Mouse (Mus musculus) layer of hippocampus, adult 9-11 months (tissue): ENCODE results near the gene Stra6.

Source experiments
- DNase-seq: peaks from one replicate; pipeline ENCODE4 v3.0.0; 2022

Gene Stra6

GRCm38 (mm10) chr9:58051937-58052336, 11.7 kb upstream of the Stra6 start:
- no peak for DNase-seq

DNA sequence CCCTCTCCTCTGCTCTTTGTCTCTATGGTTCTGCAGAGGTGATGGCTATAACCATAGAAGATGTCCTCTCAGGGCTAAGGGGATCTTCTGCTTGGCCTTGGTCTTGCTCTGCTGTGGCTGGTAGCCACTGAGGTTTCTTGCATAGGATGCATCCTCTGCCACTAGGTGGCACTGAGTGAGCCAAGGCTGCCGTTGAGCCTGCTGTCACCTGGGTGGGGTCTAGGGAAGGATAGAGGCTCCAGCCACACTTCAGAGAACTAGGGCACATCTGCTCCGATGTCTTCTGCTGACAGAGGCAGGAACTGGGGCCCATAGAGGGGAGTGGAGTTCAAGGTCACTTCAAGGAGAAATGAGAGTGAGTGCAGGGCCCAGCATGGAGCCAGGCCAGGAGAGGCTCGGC, 10.5 kb upstream of the Stra6 start:
- peak; percentile 64 for DNase-seq

GRCm38 (mm10) chr9:58053544-58053943, 10.0 kb upstream of the Stra6 start:
- no peak for DNase-seq

DNA sequence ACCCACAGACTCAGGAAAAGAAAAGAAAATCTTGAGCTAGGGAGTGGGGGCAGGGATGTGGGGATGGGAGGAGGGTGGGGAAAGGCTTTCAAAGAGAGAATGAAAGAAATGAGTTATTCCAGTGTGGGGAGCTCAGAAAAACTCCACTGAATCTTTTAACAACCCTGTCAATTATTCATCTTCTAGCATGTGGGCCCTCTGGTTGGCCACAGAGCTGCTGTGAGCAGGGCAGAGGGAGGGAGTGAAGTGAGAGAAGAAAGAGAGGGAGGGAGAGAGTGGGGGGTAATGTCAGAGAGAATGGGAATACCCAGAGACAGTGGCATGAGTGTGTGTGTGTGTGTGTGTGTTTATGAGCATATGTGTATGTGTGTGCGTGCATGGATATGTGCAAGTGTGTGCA, 9.6 kb upstream of the Stra6 start:
- DNase-seq = no peak

GRCm38 (mm10) chr9:58055666-58056065, 7.9 kb upstream of the Stra6 start:
- DNase-seq = no peak

GRCm38 (mm10) chr9:58059920-58060319, 3.7 kb upstream of the Stra6 start:
- no peak for DNase-seq

GRCm38 (mm10) chr9:58060677-58061667, 2.6 kb upstream of the Stra6 start:
- DNase-seq = no peak

- no peak for DNase-seq
Observed at GRCm38 (mm10) chr9:58065532-58065931, 1.9 kb downstream of the Stra6 start.

DNA sequence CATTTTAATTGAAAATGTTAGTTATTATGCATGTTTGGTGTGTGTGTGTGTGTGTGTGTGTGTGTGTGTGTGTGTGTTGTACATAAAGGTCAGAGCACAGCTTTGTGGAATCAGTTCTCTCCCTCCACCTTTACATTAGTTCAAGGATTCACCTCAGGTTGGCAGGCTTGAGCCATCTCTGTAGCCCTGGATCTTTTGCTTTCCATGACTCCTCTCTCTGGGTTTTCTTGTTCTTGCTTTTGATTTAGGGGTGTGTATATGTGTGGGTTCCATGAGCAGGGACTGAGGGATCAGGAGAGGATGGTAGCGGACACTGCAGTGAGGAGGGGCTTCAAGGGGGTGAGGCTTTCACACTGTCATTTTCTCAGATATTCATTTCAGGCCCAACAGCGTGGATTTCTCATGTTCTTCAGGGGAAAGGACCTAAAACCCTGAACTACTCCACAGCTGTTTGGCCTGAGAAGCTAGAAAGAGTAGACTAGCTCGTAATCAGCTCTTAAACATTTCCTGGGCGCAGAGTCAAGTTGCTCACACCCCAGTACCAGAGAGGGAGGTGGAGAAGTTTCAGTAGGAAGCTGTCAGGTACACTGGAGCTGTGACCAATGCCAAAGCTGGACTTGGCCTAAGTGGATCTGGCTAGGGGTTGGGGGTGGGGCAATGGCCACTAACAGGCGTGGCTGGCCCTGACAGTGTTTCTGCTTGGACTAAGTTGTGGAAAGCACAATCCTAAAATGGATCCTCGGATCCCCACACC, 2.6 kb downstream of the Stra6 start:
- DNase-seq = no peak

DNA sequence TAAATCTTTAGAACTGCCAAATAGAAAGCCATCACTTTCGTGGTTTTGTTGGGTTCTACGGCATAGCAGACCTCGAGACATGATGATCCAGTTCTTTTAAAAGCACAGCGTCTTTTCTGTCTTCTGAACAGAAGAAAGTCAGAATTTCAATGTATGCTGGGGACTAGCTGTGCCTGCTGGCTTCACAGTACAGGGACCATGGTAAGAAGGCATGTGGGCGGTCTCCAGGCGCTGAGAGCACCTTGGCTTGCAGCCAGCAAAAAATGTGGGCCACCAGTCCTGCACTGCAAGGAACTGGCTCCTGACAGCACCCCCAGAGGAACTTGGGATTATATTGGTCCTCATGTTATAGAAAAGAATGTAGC, 3.1 kb downstream of the Stra6 start:
- peak; percentile 82 for DNase-seq

- DNase-seq = no peak
Observed at GRCm38 (mm10) chr9:58067546-58067945, 4.0 kb downstream of the Stra6 start.

DNA sequence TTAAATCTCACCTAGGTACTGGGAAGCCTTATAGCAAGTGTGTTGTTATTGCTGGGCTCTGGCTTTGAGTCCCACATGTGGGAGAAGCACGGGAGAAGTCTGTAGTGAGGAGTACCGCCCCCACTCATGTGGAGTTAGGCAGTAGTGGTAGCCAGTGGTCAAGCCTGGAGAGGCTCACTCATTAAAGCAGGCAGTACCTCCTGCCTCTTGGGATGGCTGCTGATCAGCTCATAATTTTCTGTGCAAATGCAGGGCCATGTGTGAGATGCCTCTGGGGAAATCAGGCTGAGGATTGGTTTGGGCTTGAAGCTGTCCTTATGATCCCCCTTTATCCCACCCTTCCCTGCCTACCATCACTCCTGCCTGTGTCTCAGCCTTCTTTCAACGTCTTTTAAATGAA, 11.0 kb downstream of the Stra6 start:
- DNase-seq = no peak

- DNase-seq = no peak
Observed at GRCm38 (mm10) chr9:58084586-58084985, 21.0 kb downstream of the Stra6 start.

DNA sequence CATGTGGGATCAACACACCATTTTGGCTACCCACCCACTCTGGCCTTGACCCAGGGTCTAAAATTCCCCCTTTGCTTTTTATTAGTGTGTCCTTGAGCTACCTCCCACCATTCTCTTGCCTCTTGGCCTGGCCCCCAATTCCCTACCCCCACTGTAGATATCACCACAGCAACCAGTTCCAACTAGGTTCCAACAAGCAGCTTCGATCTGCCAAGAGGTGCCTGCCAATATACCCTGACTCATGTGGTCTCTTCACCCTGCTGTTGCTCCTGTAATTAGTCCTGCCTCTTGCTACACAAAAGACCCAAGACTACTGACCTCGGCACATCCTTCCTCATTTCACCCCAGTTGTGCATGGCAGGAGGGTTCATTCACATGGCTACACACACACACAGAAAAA, 21.5 kb downstream of the Stra6 start:
- DNase-seq = peak; percentile 83

DNA sequence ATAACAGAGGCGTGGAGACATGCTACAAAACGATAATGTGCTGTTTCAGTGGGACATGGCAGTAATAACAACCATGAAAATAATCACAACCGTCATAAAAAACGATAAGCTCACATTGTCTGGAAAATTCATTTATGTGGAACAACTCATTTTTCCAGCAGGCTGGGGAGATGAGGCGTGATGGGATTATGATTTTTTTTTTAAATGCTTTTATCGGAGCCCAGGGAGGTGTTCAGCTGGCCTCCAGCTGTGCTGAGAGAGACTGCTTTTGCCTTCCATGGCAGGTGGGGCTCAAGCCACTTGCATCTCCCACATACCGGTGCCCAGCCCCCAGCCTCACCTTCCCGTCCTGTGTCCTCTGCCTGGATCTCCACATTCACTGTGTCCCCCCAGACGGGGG, 22.6 kb downstream of the Stra6 start:
- no peak for DNase-seq

DNA sequence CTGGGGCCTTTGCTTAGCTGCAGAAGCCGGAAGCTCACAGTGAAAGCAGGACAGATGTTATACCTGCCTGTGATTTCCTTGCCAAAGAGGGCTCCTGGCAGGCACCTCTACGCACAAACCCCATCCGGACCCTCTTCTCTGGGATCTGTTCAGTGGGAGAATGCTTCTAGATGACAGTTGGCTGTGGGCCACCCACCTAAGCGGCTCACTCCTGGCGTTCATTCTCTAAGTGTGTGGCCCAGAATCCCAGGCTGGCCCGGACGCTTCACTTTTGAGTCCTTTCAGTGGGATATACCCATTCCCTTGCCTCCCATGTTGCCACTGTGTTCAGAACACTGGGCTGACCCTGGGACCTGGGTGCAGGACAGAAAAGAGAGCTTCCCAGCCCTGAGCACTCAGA, 23.3 kb downstream of the Stra6 start:
- no peak for DNase-seq

- DNase-seq = no peak
Observed at GRCm38 (mm10) chr9:58087277-58087998, 23.9 kb downstream of the Stra6 start.

- no peak for DNase-seq
Observed at GRCm38 (mm10) chr9:58091623-58092425, 28.2 kb downstream of the Stra6 start.

DNA sequence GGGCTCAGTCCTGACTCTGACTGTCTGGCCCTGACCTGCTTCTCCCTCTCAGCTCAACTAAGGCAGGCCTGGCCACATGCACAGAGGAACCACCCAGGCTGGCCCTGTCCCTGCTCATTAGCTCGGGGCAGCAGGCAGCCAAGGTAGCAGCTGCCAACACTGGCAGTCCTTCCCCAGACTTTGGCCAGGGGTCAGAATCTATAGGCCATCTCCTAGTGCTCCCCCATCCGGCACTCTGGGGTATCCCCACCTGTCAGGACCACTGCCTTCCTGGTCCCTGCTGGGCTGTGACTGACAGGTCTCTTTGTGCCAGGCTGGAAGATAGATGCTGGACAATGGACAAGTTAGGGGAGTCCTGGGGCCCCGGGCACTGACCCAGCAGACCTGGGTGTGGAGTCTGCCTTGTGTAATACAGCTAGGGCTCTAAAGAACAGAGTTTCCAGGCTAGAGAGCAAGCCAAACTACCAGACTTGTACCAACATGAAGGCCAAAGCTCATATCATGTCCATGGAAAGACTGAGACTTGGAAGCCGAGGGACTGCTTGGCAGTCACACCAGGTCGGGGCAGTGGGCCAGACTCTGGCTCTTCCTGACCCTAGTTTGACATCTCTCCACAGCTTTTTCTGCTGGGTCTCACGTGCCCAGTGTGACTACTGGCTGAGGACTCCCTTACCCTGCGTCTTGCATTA, 29.1 kb downstream of the Stra6 start:
- DNase-seq = no peak

DNA sequence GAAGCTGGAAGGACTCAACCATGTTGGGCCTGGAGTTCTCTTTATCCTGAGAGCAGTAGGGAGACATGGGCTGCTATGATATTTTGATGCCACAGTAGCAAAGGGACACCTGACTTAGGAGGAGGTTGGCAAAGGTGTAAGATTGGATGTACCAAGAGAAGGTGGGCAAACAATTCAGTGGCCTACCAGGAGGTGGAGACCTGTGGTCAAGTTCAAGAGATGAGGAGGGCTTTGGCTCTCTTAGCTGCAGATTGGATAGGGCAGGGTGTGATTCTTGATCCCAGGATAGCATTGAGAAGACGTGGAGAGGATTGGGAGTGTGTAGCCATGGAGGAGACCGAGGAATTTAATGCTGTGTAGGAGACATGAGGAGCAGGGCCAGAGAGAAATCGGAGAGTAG, 30.2 kb downstream of the Stra6 start:
- no peak for DNase-seq

GRCm38 (mm10) chr9:58095977-58096376, 32.4 kb downstream of the Stra6 start:
- no peak for DNase-seq
